Mouse (Mus musculus): ENCODE results near the gene Eif4b. TPM values are rescaled to one million over a fixed set of nuclear protein-coding genes. Genes with fewer than 3 reads are reported as not detected.

Eif4b gene
- total RNA-seq, 2 experiments from 2014 or later = 173 to 179 TPM

- no peak for DNase-seq (ENCODE audit: low spot score in 2 of 2)
Observed at GRCm38 (mm10) chr15:102100996-102101671, 27.6 kb downstream of the Eif4b start.

- DNase-seq (ENCODE audit: low spot score in 2 of 2) = no peak
Observed at GRCm38 (mm10) chr15:102101672-102102541, 28.3 kb downstream of the Eif4b start.

GRCm38 (mm10) chr15:102102548-102103121 is 29.1 kb downstream of the Eif4b start:
- DNase-seq (ENCODE audit: low spot score in 2 of 2) = no peak

- DNase-seq (ENCODE audit: low spot score in 2 of 2) = no peak
Observed at GRCm38 (mm10) chr15:102103371-102103946, 29.9 kb downstream of the Eif4b start.

- DNase-seq (ENCODE audit: low spot score in 2 of 2) = no peak
Observed at GRCm38 (mm10) chr15:102103947-102104555, 30.5 kb downstream of the Eif4b start.

GRCm38 (mm10) chr15:102105360-102105759 is 31.8 kb downstream of the Eif4b start:
- DNase-seq (ENCODE audit: low spot score in 2 of 2) = no peak

- no peak for DNase-seq (ENCODE audit: low spot score in 2 of 2)
Observed at GRCm38 (mm10) chr15:102105764-102106730, 32.5 kb downstream of the Eif4b start.

GRCm38 (mm10) chr15:102106754-102107456 is 33.3 kb downstream of the Eif4b start:
- DNase-seq (ENCODE audit: low spot score in 2 of 2) = no peak

- peak; percentile 69 to 82 for DNase-seq (ENCODE audit: low spot score in 2 of 2)
Observed at GRCm38 (mm10) chr15:102107689-102108573, 34.4 kb downstream of the Eif4b start.

GRCm38 (mm10) chr15:102108651-102109525 is 35.3 kb downstream of the Eif4b start:
- DNase-seq (ENCODE audit: low spot score in 2 of 2) = peak; percentile 80 to 84

GRCm38 (mm10) chr15:102110271-102110670 is 36.7 kb downstream of the Eif4b start:
- DNase-seq (ENCODE audit: low spot score in 2 of 2) = no peak

- DNase-seq (ENCODE audit: low spot score in 2 of 2) = no peak
Observed at GRCm38 (mm10) chr15:102110701-102111494, 37.3 kb downstream of the Eif4b start.

- no peak for DNase-seq (ENCODE audit: low spot score in 2 of 2)
Observed at GRCm38 (mm10) chr15:102111495-102111829, 37.9 kb downstream of the Eif4b start.

GRCm38 (mm10) chr15:102112181-102112580 is 38.6 kb downstream of the Eif4b start:
- no peak for DNase-seq (ENCODE audit: low spot score in 2 of 2)

- no peak for DNase-seq (ENCODE audit: low spot score in 2 of 2)
Observed at GRCm38 (mm10) chr15:102112827-102113226, 39.3 kb downstream of the Eif4b start.

GRCm38 (mm10) chr15:102113674-102114073 is 40.1 kb downstream of the Eif4b start:
- no peak for DNase-seq (ENCODE audit: low spot score in 2 of 2)
